Mouse (Mus musculus): ENCODE results near the gene Unc93a. TPM values are rescaled to one million over a fixed set of nuclear protein-coding genes. Genes with fewer than 3 reads are reported as not detected.
"Not testable (repeated sequence)": the region's sequence is repeated elsewhere in the genome, so short reads cannot be mapped to it uniquely, and the experiment has no call there.

The Unc93a gene
- total RNA-seq, 2 experiments from 2014 or later: not detected

DNA sequence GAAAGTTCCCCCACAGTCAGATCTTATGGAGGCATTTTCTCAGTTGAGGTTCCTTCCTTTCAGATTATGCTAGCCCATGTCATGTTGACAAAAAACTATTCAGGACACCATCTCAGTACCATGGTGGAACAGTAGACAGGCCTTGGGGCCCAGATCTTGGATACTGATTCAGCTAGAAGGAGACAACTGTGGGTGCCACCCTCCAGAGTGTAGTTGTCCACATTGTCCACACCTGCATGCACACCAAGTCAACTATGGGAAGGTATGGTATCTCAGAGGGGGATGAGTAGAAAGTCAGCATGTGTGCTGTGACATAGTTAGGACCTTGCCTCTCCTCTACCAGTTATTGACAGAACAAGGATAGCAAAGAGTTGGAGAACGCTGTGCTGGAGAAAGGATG is 40.1 kb downstream of the Unc93a start:
- DNase-seq (ENCODE audit: low spot score in 2 of 2): not testable (repeated sequence)

DNA sequence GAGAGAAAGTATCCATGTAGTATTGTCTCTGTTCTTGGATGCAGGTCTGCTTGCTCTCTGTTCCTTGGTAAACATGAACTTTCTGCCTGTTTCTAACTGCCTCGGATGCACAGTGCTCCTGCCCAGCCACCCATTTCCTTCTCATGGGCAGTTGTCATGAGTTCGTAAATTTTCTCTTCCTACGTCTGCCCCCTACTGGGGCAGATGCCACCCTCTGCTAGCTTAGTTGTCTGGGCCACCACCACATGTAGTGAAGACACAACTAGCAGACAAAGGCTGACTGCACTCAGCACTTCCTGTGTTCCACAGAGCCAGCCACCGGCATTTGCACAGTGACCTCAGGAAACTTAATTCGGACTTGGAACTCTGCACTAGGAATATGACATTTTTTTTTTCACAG is 62.4 kb downstream of the Unc93a start:
- not testable (repeated sequence) for DNase-seq (ENCODE audit: low spot score in 2 of 2)

- DNase-seq (ENCODE audit: low spot score in 2 of 2): not testable (repeated sequence)
Observed at GRCm38 (mm10) chr17:13067864-13068385, 63.7 kb downstream of the Unc93a start.

- not testable (repeated sequence) for DNase-seq (ENCODE audit: low spot score in 2 of 2)
Observed at GRCm38 (mm10) chr17:13062882-13063281, 68.7 kb downstream of the Unc93a start.

- DNase-seq (ENCODE audit: low spot score in 2 of 2): not testable (repeated sequence)
Observed at GRCm38 (mm10) chr17:13060804-13061203, 70.8 kb downstream of the Unc93a start, which contains the start of gene Tcp10b. TSS of gene Tcp10b (plus strand) at chr17:13061104.

Other genes starting within 250 kb of the Unc93a start
- gene Pnldc1, start 221.6 kb downstream of the Unc93a start, total RNA-seq (2021): 1 to 10 TPM; 2.3 to 4.2 TPM
- 100 to 1,000 TPM; 221 to 227 TPM for gene Tcp1, start 216.1 kb downstream of the Unc93a start, total RNA-seq (2021)
- 10 to 100 TPM; 60.4 to 66.3 TPM for gene Mrpl18, start 215.5 kb downstream of the Unc93a start, total RNA-seq (2021)
- gene Acat3, start 191.2 kb downstream of the Unc93a start, total RNA-seq (2021): 1 to 10 TPM; 4.8 to 5.5 TPM
- 10 to 100 TPM; 63.4 to 71.2 TPM for gene Acat2, start 171.1 kb downstream of the Unc93a start, total RNA-seq (2021)
- 10 to 100 TPM; 54.5 to 58.9 TPM for gene Wtap, start 137.6 kb downstream of the Unc93a start, total RNA-seq (2021)
- gene Sod2, start 125.0 kb downstream of the Unc93a start, total RNA-seq (2021): 100 to 1,000 TPM; 272 to 273 TPM
- not detected for gene Gpr31b, start 79.5 kb downstream of the Unc93a start, total RNA-seq (2021)
- under 1 TPM; 0.73 to 0.91 TPM for gene Tcp10b, start 70.7 kb downstream of the Unc93a start, total RNA-seq (2021)
- not detected for gene Smok2a, start 89.4 kb upstream of the Unc93a start, total RNA-seq (2021)
- under 1 TPM in 1 of 2 experiments, not detected in 1; 0.21 TPM for gene Smok2b, start 98.4 kb upstream of the Unc93a start, total RNA-seq (2021)
- gene Tcp10c, start 222.8 kb upstream of the Unc93a start, total RNA-seq (2021): under 1 TPM; 0.16 to 0.37 TPM

Data from left cerebral cortex, adult 18-20 months (tissue).